Mouse (Mus musculus) stomach, postnatal 0 days (tissue): ENCODE data around the gene Vil1.

Source experiments
- CTCF ChIP-seq: IDR thresholded peaks from 2 replicates; pipeline ENCODE4 v1.5.1; 2016; ENCODE audit warnings: antibody characterized with exemption, low read depth, mild to moderate bottlenecking, moderate library complexity
- EP300 ChIP-seq: optimal IDR thresholded peaks from 2 replicates; pipeline ENCODE3; 2016; ENCODE audit warnings: antibody characterized with exemption

DNA sequence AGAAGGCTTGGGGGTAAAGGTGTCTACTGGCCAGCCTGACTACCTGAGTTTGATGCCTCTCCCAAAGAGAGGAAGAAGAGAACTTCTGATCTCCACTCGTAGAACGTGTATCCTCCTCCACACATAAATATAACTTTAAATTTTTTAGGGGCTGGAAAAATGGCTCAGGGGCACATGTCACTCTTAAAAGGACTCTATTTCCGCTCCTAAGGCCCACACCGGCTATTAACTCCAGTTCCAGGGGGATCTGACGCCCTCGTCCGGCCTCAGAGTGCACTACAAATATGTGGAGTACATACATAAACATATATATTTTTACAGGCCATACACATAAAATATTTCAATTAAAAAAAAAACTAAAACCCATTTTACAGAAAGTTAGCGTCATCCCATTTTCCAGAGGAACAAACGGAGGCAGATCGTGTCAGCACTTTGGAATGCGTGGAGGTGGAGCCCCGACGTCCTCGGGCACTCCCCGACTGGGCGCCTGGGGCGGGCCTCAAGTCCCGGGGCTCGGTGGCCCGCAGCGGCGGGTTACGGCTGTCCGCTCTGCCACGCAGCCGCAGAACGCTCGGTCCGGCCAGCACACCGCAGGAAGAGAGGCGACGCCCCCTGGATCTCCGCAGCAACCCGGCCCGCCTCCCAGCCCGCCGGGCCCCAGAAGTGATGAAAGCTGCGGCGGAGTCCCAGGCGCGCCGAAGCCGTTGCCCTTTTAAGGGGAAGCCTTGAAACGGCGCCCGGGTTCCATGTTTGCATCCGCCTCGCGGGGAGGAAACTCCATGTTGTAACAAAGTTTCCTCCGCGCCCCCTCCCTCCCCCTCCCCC lies 18.0 kb upstream of the Vil1 start, which contains the start of gene Ctdsp1:
- TF ChIP-seq CTCF (peak; percentile 42; the same call in 1 of the 2 replicates), EP300 (peak; percentile 91)
